Mouse (Mus musculus): ENCODE results near the gene Gm10577. TPM values are rescaled to one million over a fixed set of nuclear protein-coding genes. Genes with fewer than 3 reads are reported as not detected.

Gene Gm10577
- total RNA-seq (2023) = not detected

DNA sequence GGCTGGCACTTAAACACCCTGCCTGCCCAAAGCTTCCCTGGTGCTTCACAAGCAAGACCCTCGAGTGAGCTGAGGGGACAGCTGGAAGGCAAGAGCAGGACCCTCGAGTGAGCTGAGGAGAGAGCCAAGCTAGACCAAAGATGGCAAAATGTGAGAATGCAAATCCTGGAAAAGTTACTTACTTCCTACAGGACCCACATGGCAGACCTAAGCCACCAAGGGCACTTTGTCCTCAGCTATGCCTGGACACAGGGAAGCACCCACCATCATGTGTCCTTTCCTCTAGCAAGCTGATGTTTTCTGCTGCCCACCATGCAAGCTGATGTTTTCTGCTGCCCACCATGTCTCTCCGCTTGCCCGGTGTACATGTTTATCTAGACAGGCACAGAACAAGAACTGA, at the start of gene Gm10577:
Gene Gm10577, minus strand, starts transcription at position 101 of the 400 bp plus-strand sequence.

DNA sequence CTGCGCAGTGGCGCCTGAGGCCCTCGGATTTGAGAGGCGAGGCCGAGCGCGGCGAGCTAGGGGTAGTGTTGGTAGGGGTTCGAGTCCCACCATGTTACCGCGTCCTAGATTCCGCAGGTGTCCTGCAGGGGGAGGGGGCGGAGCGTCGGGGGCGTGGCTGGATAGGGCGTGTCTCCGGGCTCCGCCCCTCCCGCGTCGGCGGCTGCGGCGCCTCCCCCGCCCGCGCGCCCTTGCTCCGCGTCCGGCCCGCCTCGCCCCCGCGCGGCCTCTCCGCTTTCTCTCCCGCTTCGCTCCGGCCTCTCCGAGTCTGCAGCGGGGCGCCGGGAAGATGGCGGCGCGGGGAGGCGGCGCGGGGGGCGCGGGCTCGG, 48.3 kb upstream of the Gm10577 start, which contains the start of gene Raver2:
Gene Raver2, plus strand, starts transcription at position 198 of the 368 bp plus-strand sequence.

Other genes starting within 250 kb of the Gm10577 start
- gene Cachd1, start 244.0 kb downstream of the Gm10577 start, total RNA-seq (2023) = not detected
- 7.2 TPM for gene Raver2, start 48.3 kb upstream of the Gm10577 start, total RNA-seq (2023)
- gene Jak1, start 244.6 kb upstream of the Gm10577 start, total RNA-seq (2023) = 654 TPM